Mouse (Mus musculus) cerebral cortex, adult 2 months (tissue): ENCODE data around the gene Plin1.

Source experiments
- WGBS: fragments of 180-500 bp; shearing (Covaris S2); methylation state at CpG from one replicate; pipeline ENCODE4 v1.1.7; 2018; 5-methylcytosine and 5-hydroxymethylcytosine counted together

The Plin1 gene

GRCm38 (mm10) chr7:79732622-79733021 is at the start of gene Plin1:
Gene Plin1 (minus strand): TSS chr7:79732903.
- 88% methylated on average over 4 of the region's 4 CpGs for WGBS

GRCm38 (mm10) chr7:79782516-79782855 is 49.8 kb upstream of the Plin1 start:
- 94% methylated on average over 2 of the region's 2 CpGs for WGBS

DNA sequence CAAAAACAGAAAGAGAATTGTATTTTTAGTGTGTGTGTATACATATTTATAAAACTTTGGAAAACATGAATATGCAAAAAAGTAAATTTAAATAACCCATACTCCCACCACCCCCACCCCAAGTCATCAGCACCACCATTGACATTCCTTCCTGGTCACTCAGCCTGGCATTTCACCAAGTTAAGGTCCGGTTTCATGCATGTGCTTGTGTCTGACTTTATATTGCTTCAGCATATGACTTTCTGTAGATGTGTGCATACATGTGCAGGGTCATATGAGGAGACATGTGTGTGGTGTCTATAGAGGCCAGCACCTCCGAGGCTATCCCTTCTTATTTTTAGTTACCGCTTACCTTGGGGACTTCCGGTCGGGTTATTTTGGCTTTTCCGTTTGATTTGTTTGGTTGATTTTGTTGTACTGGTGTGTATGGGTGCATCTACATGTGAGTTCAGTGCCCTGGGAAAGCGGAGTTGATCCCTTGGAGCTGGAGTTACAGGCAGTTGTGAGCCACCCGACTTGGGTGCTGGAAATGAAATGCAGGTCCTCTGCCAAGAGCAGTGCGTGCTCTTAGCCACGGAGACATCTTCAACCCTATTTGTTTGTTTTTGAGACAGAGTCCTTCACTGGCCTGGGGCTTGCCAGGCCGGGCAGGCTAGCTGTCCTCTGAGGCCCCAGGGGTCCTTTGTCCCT is 49.3 kb upstream of the Plin1 start:
- WGBS: 76% methylated on average over 11 of the region's 11 CpGs

GRCm38 (mm10) chr7:79780647-79781626 is 48.2 kb upstream of the Plin1 start:
- WGBS: 22% methylated on average over 16 of the region's 16 CpGs

- WGBS: 42% methylated on average over 15 of the region's 15 CpGs
These were observed 39.1 kb upstream of the Plin1 start for GRCm38 (mm10) chr7:79771561-79772512.

- WGBS: 92% methylated on average over 3 of the region's 3 CpGs
These were observed 37.0 kb upstream of the Plin1 start for GRCm38 (mm10) chr7:79769664-79770063.

DNA sequence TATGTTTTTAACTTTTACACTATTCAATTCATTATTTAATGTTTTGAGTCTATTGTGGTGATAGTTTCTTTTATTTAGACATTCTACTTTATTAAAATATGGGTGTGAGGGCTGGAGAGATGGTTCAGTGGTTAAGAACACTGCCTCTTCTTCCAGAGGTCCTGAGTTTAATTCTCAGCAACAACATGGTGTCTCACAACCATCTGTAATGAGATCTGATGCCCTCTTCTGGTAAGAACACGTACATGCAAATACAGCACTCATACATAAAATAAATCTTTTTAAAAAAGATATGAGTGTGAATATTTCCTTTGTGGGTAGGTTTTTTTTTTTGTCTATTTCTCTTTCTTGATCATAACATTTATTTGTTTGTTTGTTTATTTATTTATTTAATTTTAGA is 33.3 kb upstream of the Plin1 start:
- 55% methylated on average over 1 of the region's 1 CpGs for WGBS

DNA sequence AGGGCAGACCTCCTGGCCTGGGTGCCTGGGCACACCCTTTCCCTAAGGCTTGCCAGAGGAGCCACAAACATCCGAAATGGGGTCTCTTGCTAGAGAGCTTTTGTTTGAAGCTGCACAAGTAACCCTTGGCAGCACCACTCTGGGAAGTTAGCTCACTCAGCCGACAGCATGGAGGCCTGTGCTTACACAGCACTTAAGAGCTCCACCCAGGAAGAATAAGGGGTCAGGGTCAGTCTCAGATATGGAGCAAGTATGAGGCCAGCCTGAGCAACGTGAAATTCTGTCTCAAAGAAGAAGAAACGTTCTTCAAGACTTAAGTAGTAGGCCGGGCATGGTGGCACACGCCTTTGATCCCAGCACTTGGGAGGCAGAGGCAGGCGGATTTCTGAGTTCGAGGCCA is 29.4 kb upstream of the Plin1 start:
- 86% methylated on average over 8 of the region's 8 CpGs for WGBS

GRCm38 (mm10) chr7:79761124-79761876 is 28.6 kb upstream of the Plin1 start:
- 76% methylated on average over 5 of the region's 5 CpGs for WGBS

DNA sequence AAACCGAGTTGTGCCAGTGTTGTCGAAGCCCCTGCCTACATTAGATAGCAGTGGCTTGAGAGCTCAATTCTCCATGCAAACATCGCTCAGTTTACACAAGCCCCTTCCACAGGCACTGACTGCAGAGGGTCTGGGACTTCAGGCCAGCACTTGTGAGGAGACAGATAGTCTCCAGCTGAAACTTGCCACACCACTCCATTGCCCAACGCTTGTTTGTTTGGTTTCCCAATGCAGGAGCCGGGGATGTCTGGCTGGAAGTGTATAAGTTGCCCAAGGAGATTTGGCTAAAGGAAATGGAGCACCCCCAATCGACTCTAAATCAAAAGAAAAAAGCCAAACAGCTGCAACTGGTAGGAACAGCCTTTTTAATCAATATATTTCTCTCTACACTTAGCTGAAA is 25.5 kb upstream of the Plin1 start:
- WGBS: 88% methylated on average over 6 of the region's 6 CpGs

DNA sequence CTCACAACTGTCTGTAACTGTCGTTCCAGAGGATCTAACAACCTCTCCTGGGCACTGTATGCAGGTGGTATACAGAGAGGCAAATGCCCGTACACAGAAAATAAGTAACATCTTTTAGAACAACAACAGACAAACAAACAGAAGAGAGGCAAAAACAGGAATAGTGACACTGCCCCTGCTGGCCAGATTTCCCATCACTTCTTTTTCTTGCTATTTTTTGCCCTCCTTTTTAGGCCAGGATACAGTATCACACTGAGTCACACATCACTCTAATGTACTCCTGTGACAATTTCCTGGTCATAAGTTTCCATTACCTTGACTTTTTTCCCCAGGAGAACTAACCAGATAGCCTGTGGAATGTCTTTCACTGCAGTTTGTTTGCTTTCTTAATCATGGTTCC is 23.6 kb upstream of the Plin1 start:
- 59% methylated on average over 2 of the region's 2 CpGs for WGBS

DNA sequence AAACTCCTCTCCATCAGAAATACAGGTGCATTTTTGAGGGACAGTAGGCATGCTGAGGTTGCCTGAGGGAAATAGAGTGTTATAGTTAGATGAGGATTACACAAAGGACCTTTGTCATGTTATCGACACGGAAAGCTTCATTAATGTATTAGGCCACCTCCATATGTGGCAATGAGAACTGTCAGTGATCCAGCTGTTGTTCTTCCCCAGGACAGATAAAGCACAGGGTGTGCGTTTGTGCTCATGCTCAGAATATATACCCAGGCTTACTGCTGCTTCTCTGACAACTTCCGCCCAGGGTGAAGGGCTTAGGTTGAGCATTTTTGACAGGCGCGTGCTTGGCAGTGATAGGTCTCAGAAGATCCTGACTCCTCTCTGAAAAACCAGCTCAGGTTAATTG is 16.8 kb upstream of the Plin1 start:
- WGBS: 84% methylated on average over 6 of the region's 6 CpGs

DNA sequence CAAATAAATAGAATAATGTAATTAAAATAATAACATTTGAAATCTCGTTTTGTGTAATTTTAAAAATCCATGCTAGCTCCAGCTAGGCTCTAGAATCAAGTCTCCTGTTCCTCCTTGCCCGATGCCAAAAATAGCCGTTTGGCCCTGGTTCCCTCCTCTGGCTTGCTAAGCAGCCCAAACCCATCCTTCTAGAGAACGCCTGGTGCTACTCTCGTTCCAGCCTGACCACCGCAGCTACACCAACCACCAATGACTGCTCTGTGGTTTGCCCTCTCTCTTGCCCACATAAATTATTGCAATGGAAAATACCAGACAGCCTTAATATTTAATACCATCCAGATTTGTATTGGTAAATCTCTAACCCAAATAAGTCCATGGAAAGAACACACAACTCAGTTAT is 15.0 kb upstream of the Plin1 start:
- 80% methylated on average over 6 of the region's 6 CpGs for WGBS

- WGBS: 82% methylated on average over 5 of the region's 5 CpGs
These were observed 11.9 kb upstream of the Plin1 start for GRCm38 (mm10) chr7:79744585-79744984.

- WGBS: 66% methylated on average over 9 of the region's 9 CpGs
These were observed 11.3 kb upstream of the Plin1 start for GRCm38 (mm10) chr7:79744051-79744450.

DNA sequence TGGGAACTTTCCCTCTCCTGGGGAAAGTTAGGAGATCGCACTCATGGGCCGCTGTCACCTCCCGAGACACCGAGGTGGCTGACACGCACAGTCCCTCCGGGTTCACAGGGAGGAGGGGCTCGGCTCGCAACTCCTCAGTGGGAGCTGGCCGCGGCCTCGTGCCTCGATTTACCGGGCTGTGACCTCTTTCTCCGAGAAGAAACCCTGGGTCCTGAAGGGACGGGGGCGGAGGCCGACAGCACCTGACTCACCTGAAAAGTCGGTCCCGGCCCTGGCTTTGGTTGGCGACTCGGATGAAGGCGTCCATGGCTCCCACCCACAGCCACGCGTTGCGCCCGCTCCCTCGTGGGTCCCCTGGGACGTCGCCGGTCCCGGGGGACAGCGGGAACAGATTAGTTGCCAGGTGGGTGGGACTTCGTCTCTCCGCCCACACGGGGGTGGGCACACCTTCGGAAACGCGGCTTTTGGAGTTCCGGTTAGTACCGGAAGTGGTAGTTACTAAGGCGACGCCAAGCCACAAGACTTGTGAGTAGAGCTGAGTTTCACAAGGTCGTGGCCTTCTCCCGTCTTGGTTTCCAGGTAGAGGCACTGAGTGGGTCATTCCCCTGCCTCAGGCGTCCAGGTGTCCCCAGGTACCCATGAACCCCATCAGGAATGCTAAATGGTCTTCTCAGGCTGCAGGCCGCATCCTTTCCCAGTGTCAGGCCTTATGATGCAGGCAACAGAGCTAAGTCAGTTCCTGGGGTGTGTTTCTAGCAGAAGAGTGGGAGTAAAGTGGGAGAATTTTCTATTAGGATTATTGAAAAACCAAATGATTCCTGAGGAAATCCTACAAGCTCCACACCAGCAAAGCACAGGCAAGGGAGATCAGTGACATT is 10.2 kb upstream of the Plin1 start, which contains the start of the genes Pex11a and Wdr93:
TSS of gene Pex11a (minus strand) at position 473 of the 878 bp plus-strand sequence.
TSS of gene Wdr93 (plus strand) at position 505 of the 878 bp plus-strand sequence.
- 3% methylated on average over 46 of the region's 46 CpGs for WGBS

GRCm38 (mm10) chr7:79742277-79742658 is 9.6 kb upstream of the Plin1 start:
- 25% methylated on average over 11 of the region's 11 CpGs for WGBS

DNA sequence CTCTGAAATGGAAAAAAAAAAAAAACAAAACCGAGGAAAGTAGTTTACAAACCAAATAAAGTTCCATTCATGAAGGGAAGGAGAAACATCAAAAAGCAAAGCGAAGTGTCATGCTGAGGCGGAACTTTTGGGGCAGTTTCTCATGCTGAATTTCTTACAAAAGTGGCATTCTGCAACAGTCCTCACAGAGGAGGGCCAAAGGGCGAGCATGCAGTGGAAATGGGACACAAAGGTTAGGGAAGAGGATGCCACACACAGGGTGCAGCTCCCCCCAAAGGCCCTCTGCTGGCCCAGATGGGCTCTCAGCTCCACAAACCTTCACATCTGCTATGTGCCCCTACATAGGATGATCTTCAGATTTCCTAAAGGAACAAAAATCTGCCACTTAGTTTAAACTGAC is 7.6 kb upstream of the Plin1 start:
- WGBS: 82% methylated on average over 4 of the region's 4 CpGs

GRCm38 (mm10) chr7:79738913-79739312 is 6.2 kb upstream of the Plin1 start:
- 96% methylated on average over 2 of the region's 2 CpGs for whole genome bisulfite sequencing

DNA sequence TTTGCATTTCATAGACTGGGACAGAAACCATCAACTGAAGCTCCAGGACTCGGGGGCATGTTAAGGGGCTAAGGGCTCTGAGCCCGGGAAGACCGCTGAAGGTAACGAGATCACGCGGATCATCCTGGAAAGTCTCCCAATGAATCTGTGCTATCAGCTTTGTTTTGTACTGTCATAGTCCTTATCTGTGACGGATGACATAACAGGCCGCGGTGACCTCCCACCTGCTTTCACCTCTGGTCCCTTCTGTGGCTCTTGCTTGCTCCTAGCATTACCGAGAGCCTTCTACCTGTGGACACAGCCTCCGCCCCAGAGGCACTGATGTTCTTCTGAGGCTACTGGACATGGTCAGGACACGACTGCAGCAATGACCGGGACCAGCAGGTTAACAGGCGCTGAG is 3.8 kb upstream of the Plin1 start:
- whole genome bisulfite sequencing: 94% methylated on average over 14 of the region's 14 CpGs
